Mouse (Mus musculus) G1E-ER4 (cell line): ENCODE results near the gene Med15. TPM values are rescaled to one million over a fixed set of nuclear protein-coding genes. Genes with fewer than 3 reads are reported as not detected.

ENCODE experiments used
- GATA1 ChIP-seq: IDR thresholded peaks from one replicate; pipeline ENCODE4 v1.8.0; 2012; ENCODE audit warnings: low read length, inconsistent platforms
- polyA plus RNA-seq: library from polyadenylated mRNA; stranded (reverse); fragments of >175 nt; gene quantifications from 2 replicates; pipeline ENCODE4 v1.2.3, GENCODE M21; 2012

Med15 gene
- 176 and 227 TPM in 2 replicates for polyA plus RNA-seq

DNA sequence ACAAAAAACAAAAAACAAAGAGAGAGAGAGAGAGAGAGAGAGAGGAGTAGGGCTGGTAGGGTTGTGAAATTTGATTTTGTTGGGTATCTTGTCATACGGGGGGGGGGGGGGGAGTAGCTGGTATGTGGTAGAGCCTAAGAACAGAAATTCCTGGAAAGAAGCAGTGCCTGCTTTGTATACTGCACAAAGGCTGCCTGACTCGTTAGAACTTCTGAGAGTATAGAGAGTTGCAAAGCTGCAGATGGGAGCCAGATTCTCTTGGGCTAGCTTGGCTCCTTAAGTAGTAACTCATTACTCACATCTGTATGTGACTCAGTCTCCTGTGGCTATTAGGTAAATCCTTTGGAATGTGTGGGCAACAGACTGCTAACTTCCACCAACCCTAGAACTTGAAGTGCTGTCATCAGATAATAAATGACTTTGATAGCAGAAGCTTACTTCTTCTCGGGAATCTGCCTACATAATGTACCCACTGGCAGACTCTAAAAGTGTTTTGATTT, at the start of gene Med15:
Gene Med15 (minus strand): TSS at position 51 of the 500 bp plus-strand sequence.
- no peak for TF ChIP-seq GATA1

DNA sequence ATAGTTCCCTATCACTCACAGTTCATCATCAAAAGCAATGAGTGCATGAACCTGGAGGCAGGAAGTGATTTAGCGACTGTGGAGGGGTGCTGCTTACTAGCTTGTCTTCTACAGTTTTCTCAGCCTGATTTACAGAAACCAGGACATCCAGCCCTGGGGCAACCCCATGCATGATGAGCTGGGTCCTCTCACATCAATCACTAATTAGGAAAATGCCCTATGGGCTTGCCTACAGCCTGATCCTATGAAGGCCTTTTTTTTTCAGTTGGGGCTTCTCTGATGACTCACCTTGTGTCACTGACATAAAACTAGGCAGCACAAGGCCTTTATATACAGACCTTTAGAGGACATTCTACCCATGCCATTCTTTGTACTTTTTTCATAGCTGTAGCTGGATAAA, 47.0 kb upstream of the Med15 start:
- no peak for TF ChIP-seq GATA1

DNA sequence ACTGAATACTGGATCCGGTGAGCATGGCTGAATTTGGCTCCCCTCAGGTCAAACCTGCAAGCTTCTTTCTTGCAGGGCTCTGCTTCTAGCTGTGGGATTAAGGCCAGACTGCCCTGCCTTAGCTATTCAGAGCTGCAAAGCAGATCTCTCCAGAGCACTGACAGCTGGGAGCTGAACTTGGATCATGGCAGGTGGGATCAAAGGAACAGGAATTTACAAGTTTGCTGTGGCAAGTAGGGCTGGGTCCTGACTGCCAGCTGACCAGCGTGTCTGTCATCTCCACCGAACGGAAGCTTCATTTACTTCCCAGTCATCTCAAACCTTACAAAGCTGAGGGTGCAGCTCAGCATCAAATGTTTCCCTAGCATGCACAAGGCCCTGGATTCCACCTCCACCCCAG, 45.5 kb upstream of the Med15 start:
- TF ChIP-seq GATA1 = no peak

DNA sequence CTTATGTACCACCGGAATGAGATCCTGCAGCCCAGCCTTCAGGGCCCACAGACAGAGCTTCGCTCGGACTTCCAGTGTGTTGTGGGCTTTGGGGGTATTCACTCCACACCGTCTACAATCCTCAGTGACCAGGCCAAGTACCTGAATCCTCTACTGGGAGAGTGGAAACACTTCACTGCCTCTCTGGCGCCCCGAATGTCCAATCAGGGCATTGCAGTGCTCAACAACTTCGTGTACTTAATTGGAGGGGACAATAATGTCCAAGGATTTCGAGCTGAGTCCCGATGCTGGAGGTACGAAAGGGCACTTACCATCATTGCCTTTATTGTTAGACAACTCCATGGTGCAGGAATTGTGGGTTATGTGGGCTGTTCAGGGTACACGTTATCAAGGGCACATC, 44.1 kb upstream of the Med15 start:
- no peak for TF ChIP-seq GATA1

DNA sequence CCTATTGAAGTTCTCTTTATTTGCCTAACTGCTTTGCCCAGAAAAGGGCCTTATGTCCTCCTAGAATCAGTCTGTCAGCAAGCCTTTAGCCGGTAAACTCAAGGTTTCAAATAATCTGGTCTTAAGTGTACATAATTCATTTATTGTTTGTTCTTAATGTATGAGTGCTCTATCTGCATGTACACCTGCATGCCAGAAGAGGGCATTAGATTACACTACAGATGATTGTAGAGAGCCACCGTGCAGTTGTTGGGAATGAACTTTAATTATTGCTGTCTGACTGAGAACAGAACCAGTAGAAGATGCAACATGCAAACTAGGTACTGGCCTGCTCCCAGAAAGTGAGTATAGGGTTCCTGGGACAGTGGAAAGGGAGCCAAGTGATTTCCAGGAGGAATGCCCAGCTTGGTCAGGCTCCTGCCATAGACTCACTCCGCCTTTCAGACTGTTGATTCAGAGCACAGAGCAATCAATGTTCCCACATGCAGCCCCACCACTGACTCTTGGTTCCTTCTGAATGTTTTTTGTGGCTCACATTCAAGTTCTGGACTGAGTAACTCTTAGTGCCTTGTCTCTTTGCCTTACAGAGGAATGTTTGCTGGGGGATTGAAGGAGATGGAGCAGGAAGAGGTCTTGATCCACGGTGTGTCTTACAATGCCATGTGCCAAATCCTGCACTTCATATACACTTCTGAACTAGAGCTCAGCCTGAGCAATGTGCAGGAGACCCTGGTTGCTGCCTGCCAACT, 38.6 kb upstream of the Med15 start:
- no peak for TF ChIP-seq GATA1

DNA sequence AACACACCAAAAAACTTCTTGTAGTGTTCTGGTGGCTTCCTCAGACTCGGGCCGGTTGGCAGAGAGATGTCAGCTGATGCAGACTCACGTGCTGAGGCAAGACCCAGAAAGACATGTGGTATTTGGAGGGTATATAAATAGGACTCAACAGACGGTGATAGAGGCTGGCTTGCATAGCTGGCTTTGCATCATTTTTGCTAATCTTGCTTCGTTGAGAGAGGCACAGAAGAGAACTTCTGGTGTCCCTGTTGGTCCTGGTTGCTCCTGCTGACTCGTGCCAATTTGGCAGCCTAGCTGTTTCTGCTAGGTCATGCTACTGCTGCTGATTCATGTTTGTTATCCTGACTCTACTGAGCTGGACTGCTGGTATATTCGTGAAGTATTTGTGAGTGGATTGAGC, 36.1 kb upstream of the Med15 start:
- no peak for TF ChIP-seq GATA1

DNA sequence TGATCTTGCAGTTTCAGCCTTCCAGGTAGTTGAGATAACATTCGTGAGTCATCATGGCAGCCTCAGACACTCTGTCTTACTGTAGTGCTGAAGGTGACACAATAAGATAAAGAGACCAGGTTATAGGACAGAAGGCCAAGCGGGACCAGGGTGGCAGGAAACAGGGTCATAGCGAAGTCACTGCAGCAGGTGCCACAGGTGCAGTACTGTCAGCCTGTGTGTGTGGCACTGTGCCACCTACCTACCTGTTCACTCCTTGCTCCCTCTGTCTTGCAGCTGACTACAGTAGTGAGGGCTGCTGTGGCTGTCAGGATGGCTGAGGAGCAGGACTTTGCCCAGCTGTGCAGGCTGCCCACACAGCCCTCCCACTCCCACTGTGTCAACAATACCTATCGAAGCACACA, 31.4 kb upstream of the Med15 start:
- no peak for TF ChIP-seq GATA1

DNA sequence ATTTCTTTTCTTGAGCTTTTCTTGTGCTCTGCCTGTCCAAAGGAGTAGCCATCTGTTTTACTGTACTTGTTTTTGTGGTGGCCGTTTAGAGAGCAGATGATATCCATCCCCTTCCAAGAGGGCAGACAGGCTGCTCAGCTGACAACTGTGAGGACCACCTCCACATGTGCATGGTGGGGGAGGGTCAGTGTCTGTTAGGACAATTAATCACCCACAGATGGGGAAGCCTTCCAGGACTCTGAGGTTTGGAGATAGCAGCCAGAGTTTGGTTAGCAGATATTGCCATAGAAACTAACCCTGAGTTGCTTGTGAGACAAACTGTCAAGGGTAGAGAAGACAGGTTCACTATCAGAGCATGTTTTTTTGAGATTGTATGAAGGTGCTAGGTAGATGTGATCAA, 28.4 kb upstream of the Med15 start:
- no peak for TF ChIP-seq GATA1

DNA sequence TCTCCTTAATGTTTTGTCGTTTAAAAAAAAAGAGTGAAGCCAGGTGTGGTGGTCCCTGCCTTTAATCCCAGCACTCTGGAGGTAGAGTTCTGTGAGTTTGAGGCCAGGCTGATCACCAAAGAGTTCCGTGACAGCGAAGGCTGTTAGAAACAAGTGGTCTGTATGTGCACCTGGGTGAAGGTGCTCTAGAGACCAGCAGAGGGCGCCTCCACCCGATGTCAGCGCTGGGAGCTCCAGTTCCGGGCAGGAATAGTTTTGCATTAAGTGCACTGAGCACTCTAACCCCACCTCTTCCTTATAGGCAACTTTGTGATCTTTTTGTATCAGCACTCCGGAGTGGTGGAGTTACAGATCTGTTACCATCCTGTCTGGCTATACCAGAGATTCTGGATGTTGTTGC, 28.0 kb upstream of the Med15 start:
- TF ChIP-seq GATA1 = no peak

DNA sequence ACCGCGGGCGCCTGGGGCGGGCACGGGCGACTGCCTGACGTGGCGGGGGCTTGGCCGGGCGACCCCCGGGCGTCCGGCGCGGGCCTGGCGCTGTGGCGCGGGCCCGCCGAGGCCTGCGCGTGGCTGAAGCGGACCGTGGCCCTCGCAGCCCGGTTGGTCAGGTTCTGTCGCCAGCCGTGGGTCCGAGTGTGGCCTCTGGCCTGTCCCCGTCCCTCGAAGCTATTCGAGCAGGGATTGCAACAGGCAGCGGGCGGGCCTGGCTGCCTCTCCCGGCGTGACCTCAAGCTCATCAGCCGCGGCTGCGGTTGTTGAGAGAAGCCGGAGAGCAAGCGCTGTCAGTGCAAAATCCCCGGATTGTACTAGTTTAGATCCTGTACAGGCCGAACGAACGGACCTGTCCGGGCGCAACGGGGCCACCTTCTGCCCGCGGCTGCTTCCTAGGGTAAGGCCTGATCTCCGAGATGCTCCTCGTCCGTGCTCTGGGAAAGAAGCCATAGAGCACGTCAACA, 27.2 kb upstream of the Med15 start:
- no peak for TF ChIP-seq GATA1

DNA sequence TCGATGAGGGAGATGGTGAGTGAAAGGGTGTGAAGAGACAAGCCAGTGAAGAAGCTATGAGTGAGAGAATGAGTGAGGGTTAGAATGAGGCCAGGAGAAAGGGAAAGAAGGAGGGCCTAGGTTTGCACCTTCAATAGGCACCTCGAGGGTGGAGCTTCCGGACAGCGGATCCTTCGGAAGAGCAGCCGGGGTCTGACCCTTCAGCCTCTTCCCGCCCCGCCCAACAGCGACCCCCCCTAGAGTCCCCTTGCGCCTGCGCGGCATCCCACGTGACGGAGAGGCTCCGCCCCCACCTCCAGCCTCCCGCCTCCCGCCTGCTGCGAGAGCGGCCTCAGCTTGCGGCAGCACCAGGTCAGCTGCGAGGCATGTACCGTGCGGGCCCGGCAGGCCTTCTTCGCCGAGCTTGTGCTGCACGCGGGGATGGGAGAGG, 26.7 kb upstream of the Med15 start, which contains the start of gene Klhl22:
Gene Klhl22 (plus strand): TSS at position 275 of the 430 bp plus-strand sequence.
- no peak for TF ChIP-seq GATA1

DNA sequence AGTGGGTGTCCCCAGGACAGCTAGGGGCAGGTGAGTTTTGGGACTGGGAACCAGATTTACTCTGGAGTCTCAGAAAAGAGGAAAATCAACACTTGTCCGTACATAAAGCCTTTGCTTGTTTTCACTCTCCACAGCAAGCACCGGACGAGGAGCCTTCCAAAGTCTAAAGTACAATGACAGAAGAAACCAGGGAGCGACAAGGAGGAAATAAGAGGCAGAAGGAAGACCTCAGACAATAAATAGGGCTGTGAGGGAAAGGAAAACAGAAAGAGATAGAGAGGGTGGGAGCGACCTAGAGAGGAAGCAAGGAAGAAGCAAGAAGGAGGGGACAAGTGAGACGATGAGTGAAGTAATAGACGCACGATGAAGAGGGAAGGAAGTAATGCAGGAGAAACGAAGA, 26.2 kb upstream of the Med15 start:
- no peak for TF ChIP-seq GATA1

DNA sequence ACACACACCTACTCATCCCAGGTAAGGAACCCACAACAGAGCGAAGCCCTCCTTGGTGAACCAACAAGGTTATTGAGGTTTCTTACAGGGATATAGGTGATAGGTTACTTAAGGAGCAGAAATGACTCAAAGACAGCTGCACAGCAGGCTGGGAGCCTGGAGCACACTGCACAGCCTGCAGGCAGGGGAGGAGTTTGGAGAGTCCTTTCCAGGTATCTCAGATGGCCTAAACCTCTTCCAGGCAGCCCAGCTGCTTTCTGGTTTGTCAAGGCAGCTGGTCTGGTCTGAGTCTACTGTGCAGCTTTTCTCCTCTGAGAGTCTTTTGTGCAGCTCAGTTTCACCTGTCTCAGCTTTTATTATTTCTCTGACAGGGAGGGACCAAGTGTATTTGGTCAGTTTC, 25.1 kb upstream of the Med15 start:
- TF ChIP-seq GATA1 = no peak

DNA sequence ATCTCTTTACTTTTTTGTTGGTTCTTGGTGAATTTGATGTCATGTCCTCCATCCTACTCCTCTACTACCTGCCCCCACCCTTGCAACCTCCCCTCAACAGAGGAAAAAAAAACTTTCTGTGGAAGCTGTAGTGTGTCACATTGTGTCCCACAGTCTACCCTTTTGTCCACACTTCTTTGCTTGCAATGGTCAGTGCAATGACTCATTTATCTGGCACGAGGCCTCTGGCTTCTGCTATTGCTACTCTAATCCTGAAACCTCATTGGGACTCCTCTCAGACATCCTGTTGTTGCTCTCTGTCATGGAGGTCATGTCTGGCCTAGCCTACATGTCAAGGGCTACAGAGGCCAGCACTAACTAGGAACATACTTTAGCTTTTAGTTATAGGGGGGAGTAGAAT, 21.0 kb upstream of the Med15 start:
- no peak for TF ChIP-seq GATA1

DNA sequence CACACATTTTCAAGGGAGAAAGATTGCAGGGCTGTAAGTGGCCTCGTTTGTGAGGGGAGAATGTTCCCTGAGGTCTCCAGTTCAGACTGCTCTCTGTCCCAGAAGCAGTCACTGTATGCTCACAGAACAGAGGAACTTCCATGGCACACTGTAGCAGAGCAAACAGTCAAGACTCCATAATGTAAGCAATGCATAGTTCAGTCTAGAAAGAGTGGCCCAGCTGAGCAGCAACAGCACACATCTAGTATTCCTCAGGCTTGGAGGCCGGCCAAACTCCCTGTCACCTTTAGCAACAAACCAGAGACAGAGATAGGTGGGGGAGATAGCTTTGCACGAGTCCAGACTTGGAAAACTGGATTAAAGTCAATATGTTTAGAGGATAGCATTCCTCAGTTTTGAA, 20.3 kb upstream of the Med15 start:
- no peak for TF ChIP-seq GATA1

DNA sequence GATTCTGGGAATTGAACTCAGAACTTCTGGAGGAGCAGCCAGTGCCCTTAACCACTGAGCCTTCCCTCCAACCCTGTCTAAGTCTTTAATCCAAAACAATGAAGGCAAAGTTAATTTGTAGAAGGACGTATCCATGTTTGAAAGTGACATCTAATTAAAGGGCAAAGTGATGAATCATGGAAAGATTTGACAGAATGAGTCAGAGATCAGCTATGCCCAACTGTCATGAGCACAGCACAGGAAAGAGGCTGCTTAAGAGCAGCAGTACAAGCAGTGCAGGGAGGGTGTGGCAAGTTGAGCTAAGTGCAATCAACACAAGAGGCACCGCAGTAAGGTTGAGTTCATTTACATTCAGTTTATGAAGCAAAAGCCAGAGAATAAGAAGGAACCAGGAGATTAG, 12.4 kb upstream of the Med15 start:
- no peak for TF ChIP-seq GATA1

DNA sequence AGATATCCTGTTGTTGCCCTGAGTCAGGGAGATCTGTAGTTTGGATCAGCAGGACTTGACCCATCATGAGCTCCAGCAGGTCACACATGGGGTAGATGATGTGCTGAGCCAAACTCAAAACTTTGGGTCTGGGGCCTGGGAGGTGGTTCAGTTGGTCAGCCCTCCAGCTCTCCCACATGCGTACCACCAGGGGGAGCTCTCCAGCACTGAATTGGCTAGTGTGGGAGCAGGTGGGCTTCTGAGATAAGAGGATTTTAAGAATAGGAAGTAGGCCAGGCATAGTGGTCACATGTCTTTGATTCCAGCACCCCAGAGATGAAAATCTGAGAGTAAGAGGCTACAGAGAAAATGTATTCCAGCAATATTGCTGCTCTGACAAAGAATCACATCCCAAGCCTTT, 11.8 kb upstream of the Med15 start:
- no peak for TF ChIP-seq GATA1

DNA sequence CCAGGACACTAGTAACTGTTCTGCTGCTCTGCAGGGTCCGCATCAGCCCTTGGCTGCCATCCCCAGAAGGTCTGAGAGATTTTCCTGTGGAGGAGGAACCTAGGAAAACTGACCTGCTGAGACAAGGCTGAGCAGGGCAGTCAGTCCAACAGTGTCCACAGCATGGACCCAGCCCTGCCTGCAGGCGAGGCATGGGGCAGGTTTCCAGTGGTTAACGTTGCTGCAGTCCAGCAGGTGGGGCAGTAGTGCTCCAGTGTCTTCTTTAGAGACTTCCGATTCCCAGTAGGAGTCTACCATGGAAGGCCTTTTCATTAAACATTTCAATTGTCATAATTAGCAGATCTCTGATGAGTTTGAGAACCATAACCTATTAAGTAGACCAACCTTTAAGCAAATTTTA, 10.6 kb upstream of the Med15 start:
- TF ChIP-seq GATA1 = no peak
